Mouse (Mus musculus) brain, embryonic 14.5 days (tissue): ENCODE measurements at regions not wholly inside any gene's neighbourhood (a gene's known extent, or its start where the extent isn't known, plus 50 kb on each side); places are given as distances from the start of the nearest gene placed in this dataset.

Source experiments
- CTCF ChIP-seq: fragments of 200-500 bp; IDR thresholded peaks from 2 replicates; pipeline ENCODE4 v1.5.1; 2012; ENCODE audit warnings: inconsistent platforms, mild to moderate bottlenecking, moderate library complexity, borderline replicate concordance; ENCODE audit not compliant: insufficient read depth, insufficient read length; ENCODE audit errors: extremely low read depth
- POLR2A ChIP-seq: fragments of 200-500 bp; IDR thresholded peaks from 2 replicates; pipeline ENCODE4 v1.6.1; 2012; ENCODE audit warnings: mild to moderate bottlenecking, inconsistent platforms, borderline replicate concordance; ENCODE audit not compliant: poor library complexity, insufficient read depth, insufficient read length, severe bottlenecking; ENCODE audit errors: extremely low read depth

GRCm38 (mm10) chr15:71099111-71099510 lies 2735.2 kb upstream of the Gm6569 start:
- TF ChIP-seq CTCF: no peak
- no peak for TF ChIP-seq POLR2A
